Mouse (Mus musculus): ENCODE results near the gene Dtx4. TPM values are rescaled to one million over a fixed set of nuclear protein-coding genes. Genes with fewer than 3 reads are reported as not detected.

Dtx4 gene
- total RNA-seq, 2 experiments from 2014 or later, result 7.6 to 9.7 TPM

DNA sequence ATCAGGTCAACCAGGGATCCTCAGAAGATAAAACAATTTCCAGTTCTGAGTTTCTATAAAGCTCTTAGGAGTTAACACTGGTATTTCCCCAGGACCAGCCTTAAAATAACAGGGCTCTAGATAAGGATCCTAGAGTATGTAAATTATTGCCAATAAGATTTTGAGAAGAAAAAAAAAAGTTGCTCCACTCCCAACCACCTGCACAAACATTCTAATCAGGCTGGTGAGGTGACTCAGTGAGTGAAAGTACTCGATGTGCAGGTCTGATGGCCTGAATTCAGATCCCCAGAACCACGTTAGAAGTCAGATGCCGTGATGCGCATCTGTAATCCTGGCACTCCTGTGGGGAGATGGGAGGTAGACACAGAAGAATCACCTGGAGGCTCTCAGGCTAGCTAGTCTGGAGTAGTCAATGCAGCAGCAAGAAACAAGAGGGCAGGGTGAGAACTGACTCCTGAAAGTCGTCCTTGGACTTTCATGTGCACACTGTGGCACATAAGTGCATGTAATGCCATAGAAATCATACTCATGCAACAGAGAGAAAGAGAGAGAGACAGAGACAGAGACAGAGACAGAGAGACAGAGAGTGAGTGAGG, 28.8 kb downstream of the Dtx4 start:
- intact Hi-C loops (cut with DNase I), result no loop called here

GRCm38 (mm10) chr19:12471866-12472265, 29.4 kb downstream of the Dtx4 start:
- DNase-seq, result no peak

More for the DNA sequence above, 28.8 kb downstream of the Dtx4 start:
- DNase-seq, result no peak

GRCm38 (mm10) chr19:12467436-12467835, 33.8 kb downstream of the Dtx4 start:
- intact Hi-C loops (cut with DNase I), result loop anchor here (2.0 to 5.0 kb wide), 3 partner anchors 35 to 123 kb away; partner anchors contain the start of gene Dtx4
- DNase-seq, result peak in 1 of 2 experiments; percentile 60

More at GRCm38 (mm10) chr19:12471866-12472265, 29.4 kb downstream of the Dtx4 start:
- intact Hi-C loops (cut with DNase I), result no loop called here

- peak; percentile 64 to 69 for DNase-seq
- intact Hi-C loops (cut with DNase I), result loop anchor here (2.0 to 5.0 kb wide), 3 partner anchors 34 to 125 kb away; partner anchors contain the start of gene Dtx4
Observed at GRCm38 (mm10) chr19:12466204-12466603, 35.0 kb downstream of the Dtx4 start.

- intact Hi-C loops (cut with DNase I), result loop anchor here (2.0 to 5.0 kb wide), 3 partner anchors 33 to 125 kb away; partner anchors contain the start of gene Dtx4
- DNase-seq, result no peak
Observed at GRCm38 (mm10) chr19:12465530-12466144, 35.6 kb downstream of the Dtx4 start.

DNA sequence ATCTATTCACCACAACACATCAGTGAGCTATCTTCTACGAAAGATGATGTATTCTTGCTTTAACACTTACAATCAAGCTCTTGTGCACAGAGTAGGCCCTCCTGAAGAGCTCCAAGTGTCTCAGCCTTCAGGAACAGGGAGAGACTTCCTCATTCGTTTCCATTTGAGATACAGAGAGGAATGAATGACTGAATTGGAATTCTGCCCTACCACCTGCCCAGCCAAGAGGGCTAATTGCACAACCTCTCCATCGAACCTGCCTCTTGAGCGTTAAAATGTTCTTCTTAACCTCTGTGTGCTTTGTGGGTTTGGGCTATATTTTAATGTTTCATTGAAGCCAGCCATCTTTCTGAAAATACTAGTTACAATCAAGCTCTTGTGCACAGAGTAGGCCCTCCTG, 36.6 kb downstream of the Dtx4 start:
- no peak for DNase-seq
- intact Hi-C loops (cut with DNase I), result loop anchor here (5.0 kb wide), 2 partner anchors 32 to 38 kb away; partner anchors contain the start of gene Dtx4

DNA sequence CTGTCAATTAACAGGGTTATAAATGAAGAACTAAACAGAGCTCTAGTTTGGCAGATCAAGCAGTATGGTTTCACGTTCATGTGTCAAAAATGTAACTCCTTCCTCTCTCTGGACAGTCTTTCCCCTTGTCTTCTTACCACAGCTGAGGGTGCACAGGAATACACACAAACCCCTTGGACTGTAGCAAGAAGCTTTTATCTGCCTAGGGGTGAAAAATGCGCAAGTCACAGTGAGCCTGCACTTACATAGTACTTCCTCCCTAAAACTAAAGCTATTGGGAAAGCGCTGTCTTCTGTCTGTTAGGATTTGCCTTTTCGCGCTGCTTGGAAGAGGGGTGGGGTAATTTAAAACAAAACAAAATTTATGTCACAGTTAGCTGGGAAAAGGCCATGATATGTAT, 37.1 kb downstream of the Dtx4 start:
- DNase-seq, result no peak
- intact Hi-C loops (cut with DNase I), result no loop called here

DNA sequence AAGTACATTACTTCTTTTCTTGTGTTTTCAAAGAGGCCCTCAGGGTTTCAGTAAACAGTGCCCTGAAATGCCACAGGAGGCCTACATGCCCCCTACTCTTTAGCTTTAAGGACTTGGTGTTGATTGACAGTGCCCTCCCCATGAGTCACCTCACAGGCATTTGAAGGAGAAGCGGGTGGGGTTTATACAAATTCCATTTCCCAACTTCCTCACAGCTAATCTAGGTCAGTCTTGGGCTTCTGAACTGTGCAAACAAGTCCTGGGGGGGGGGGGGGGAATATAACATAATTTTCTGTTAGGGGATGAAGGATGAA, 37.6 kb downstream of the Dtx4 start:
- intact Hi-C loops (cut with DNase I), result no loop called here
- no peak for DNase-seq

GRCm38 (mm10) chr19:12462851-12463721, 38.2 kb downstream of the Dtx4 start:
- intact Hi-C loops (cut with DNase I), result no loop called here
- no peak for DNase-seq

DNA sequence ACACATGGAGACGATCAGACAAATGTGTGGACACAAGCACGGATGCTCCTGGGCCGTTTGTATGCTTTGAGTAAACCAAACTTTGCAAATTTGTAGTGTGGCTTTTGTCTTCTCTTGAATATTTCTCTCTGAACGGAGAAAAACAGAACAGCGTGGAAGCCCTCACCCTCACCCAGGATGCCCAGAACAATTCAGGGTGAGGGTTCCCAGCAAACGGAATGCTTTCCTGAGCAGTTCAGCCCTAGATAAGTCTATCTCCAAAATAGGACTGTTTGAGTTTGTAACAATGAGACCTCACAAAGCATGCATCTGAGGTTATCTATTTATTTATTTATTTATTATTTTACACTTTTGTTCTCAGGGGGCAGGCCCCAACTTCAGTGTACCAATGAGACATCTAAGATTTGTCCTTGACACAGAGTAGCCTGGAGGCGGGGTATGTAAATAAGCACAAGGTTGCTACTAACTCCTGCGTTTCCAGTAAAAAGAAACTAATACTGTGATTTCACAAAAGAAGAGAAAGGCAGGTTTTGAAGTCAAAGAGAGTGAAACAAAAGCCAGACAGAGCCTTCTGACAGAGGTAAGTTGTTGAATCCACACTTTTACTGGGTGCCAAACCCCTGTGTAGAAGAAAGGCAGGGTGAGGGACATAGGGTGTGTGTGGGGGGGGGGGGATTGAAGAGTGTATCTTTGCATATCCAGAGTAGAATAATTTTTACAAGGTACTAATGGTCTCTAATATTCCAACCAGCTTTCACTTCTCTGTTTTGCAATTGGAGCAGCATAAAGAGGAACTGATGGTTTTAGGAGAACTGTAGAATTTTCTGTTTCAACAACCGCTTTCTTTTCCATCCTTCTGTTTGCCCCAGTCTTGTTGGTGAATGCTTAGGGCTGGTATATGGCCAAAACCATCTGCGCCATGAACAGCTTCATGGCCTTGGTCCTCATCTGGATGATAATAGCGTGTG, 40.7 kb downstream of the Dtx4 start, which contains the start of gene Mpeg1:
Gene Mpeg1, plus strand, starts transcription at position 498 of the 968 bp plus-strand sequence.
- DNase-seq, result no peak
- intact Hi-C loops (cut with DNase I), result no loop called here

DNA sequence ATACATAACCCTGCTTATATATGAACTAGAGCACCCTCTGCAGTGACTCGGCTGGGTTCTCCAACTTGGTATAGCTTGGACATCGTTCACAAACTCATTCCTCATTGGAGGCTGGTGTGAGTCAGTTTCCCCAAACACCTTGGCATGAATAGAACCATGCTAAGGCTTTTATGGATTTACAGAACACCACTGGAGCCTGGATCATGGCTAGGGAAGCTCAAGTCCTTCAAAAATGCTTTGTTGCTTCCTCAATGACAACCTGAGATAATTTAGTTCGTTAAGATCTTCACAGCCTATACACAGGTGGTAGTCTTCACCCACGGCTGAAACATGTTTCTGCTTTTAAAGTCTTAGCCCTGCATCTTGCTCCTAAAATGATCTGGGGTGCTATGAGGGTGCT, 41.7 kb downstream of the Dtx4 start:
- no peak for DNase-seq
- intact Hi-C loops (cut with DNase I), result no loop called here

DNA sequence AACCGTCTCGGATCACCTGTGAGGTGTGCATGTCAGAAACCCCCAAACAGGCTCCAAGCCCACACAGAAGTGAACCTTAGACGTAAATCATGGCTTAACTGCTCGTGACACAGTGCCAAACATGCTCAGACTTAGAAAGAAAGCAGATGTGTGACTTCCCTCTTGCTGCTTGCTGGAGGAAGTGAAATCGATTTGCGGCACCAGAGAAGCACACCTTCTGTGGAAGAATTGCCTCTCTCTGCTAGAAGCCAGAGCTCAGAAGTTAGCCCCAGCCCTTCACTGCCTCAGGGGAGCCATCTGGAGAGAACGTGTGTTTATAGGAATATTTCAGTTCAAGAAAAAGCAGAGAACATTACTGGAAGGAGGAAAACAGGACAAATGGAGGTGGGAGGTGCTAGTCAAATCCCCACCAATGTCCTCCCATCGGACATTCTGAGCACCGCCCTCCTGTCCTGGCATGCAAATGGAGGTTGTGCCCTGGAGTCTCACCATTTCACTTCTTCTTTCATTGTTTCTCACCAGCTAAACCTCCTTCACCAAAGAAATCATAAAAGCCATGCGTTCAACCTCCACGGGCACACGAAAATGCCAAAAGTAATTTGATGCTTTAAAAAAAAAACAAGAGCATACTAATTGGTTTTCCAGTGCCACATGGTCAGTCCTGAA, 43.7 kb downstream of the Dtx4 start:
- intact Hi-C loops (cut with DNase I), result no loop called here
- no peak for DNase-seq

GRCm38 (mm10) chr19:12445014-12445413, 56.2 kb downstream of the Dtx4 start:
- intact Hi-C loops (cut with DNase I), result no loop called here
- no peak for DNase-seq

- DNase-seq, result no peak
- intact Hi-C loops (cut with DNase I), result no loop called here
Observed at GRCm38 (mm10) chr19:12442560-12442959, 58.7 kb downstream of the Dtx4 start.

DNA sequence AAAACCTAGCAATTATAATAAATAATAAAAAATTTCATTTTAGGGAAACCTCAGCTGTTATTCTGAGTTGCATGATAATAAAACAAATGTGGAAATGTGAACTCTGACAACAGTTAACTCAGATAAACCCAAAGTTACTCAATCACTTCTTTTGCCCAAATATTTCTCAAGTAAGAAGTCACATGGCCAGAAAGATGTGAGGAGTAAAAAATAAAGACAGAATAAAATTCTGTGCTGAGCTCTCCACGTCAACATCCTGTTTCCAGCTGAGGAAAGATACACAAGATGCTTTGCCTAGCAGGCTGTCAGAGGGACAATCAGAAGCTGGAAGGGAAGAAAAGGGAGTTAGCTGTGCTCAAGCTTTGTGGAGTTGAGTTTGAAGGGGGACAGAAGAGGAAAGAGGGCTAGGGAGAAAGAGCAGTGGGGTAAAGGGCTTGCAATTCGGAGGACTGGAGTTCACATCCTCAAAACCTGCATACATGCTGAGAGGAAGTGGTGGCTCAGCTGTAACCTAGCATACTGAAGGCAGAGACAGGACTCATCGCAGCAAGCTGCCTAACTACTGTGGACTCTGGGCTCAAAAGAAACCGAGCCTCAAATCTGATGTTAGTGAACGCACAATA, 61.0 kb downstream of the Dtx4 start:
- no peak for DNase-seq
- intact Hi-C loops (cut with DNase I), result no loop called here

DNA sequence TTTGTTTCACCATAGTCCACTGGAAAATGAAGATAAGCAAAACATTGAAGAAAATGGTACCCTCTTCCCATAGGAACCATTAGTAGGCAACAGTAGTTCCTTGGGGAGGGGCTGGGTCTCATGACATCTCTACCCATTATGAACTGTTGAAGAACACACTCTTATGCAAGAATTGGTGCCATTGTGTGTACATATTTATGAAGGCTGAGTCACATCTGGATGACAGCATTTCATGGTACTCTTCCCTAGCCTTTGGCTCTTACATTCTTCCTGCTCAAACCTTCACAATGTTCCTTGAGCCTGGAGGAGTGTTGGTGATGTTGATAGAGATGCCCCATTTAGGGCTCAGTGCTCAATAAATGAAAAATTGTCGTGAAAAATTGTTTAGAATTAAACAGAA, 61.7 kb downstream of the Dtx4 start:
- no peak for DNase-seq
- intact Hi-C loops (cut with DNase I), result loop anchor here (10.0 kb wide), 1 partner anchor 155 kb away; the partner anchor contains the start of gene Gm4952

GRCm38 (mm10) chr19:12435750-12436524, 65.3 kb downstream of the Dtx4 start:
- intact Hi-C loops (cut with DNase I), result loop anchor here (10.0 kb wide), 1 partner anchor 159 kb away; the partner anchor contains the start of gene Gm4952
- peak in 1 of 2 experiments; percentile 4 for DNase-seq

DNA sequence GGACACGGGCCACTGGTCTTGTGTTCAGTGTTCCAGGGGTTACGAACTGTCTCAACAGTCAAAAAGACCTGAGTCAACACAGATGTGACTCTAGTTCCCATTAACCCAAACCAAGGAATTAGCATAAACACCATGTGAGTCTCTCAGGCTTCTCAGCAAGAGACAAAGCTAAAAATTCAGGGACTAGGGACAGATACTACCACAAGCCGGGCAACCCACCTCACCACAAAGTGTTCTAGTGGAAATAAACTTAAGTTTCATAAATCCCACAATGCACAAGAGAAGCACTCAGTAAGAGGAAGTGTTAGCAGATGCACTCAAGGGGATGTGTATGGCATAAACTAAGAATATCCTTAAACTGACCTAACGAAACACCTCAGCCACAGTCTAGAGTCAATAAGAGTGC, 66.2 kb downstream of the Dtx4 start:
- no peak for DNase-seq
- intact Hi-C loops (cut with DNase I), result loop anchor here (10.0 kb wide), 1 partner anchor 160 kb away; the partner anchor contains the start of gene Gm4952
